Mouse (Mus musculus) bone marrow, adult 2 months (tissue): Measurements from ENCODE around the gene Zfp346.

Experiments
- CTCF ChIP-seq: fragments of 200-500 bp; IDR thresholded peaks from 2 replicates; pipeline ENCODE4 v1.5.1; 2011; ENCODE audit warnings: low read length, control low read depth; ENCODE audit not compliant: control insufficient read depth, insufficient read depth
- POLR2A ChIP-seq: fragments of 200-500 bp; IDR thresholded peaks from 2 replicates; pipeline ENCODE4 v1.6.1; 2011; ENCODE audit warnings: low read depth, mild to moderate bottlenecking, control low read depth, low read length, borderline replicate concordance; ENCODE audit not compliant: control insufficient read depth

GRCm38 (mm10) chr13:55172336-55172770 is 67.2 kb downstream of the Zfp346 start:
- no peak for TF ChIP-seq CTCF
- no peak for TF ChIP-seq POLR2A
